Mouse (Mus musculus): ENCODE data around the gene Tmem94.

The Tmem94 gene

DNA sequence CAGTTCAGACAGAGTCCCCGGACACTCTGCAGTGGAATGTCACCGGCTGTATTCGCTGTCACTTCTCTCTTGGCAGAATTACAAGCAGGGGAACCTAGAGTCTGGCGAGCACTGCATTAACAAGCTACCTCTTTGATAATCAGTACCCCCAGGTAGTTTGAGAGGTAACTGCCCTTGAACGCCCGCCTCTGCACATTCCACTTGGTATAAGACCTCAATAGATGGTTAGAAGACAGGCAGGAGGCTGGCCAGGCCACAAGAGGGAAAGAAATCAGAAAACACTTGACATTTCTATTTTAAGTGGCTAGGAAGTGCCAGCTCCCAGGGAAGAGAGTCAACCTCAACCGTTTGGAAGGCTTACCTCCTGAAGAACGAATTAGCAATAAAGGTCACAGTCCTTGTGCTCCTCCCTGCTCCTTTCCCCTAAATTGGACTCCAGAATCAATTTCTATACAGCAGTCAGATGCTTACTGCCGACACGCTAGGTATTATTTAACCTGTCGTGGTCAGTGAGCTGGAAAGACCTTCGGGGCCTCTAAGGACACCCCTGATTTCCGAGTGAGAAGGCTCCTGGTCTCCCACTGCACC, 1.2 kb downstream of the Tmem94 start:
- DNase-seq (ENCODE audit: low read depth), result no peak

DNA sequence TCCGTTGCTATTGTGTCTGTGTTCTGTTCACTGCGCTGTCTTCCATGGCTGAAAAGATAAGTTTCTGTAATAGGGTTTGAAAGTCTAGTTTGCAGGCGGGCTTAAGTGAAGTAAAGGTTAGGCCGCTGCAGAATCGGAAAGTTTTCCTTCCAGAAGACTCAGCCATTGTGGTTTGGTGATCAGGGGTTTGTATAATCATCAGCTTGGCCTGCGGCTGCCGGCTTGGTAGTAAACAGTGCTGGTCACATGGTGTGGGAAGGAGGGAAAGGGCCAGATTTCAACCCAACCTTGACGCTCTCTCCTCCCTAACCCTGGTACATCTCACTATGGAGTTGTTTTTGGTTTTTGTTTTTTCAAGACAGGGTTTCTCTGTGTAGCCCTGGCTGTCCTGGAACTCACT, 1.7 kb downstream of the Tmem94 start:
- DNase-seq (ENCODE audit: low read depth), result no peak

DNA sequence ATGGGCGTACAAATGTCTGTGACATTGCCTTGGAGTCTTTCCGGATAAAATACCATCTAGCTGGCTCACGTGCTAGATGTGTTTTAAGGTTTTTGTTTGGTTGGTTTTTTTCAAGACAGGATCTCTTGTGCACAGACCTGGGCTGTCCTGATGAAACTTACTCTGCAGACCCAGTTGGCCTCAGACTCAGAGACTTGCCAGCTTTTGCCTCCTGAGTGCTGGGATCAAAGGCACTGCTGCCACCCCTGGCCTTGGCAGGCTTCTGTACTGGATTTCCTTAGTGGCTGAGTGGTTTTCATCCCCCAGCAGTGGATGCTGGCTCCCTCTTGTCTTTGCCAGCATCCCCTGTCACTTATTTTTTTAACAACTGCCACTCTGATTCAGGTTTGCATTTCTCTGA, 3.7 kb downstream of the Tmem94 start:
- no peak for DNase-seq (ENCODE audit: low read depth)

DNA sequence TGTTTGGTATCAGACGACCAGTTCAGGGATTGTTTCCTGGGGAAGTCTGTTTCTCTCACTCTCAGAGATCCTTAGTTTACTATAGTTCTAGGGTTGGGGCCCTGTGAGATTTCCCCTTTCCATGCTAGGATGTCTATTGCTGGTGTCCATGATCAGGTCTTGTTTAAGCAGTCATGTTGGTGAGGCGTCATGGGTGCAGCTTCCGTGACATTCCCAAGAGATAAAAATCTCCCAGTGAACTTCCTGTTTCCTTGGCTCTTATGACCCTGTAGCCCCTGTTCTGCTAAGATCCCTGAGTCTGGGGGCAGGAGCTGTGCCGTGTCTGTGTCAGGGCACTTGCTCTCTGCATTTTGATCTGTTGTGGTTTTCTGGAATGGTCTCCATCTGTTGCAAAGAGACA, 9.4 kb downstream of the Tmem94 start:
- no peak for DNase-seq (ENCODE audit: low read depth)

DNA sequence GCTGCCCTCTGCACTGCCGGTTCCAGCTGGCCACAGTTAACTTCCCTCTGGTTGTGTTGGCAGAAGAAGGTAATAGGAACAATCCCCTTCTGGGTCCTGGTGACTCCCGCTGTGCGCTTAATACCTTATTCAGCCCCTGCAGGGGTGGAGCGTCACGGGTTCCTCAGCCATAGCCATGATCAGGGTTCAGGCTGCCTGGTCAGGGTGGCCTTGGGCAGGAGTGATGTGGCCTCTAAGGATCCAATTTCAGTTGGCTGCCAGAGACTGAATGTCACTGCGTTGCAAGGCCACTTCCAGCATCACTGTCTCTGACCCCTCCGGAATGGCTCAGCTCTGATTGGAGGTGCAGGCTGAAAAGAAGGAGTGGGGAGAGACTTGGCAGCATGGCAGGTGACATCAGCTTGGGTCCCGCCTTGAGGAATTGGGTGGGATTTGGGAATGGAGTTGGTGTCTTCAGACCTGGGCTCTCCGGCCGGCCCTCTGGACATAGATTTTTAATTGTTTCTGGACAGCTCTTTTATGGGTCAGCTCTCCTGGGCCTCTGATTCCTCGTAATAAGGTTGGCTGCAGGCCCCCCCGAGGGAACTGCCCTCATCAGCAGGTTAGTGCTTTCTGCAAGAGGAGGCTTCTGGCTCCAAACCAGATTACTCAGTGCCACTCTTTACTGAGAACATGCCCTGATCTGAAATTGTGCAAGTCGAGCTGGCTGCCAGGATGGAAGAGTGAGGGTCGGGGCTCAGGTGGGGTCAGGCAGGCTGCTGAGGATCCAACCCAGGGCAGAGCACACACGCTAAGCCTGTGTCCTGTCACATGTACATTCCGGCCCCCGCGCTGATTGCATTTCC, 10.8 kb downstream of the Tmem94 start:
- DNase-seq (ENCODE audit: low read depth), result peak; percentile 68

DNA sequence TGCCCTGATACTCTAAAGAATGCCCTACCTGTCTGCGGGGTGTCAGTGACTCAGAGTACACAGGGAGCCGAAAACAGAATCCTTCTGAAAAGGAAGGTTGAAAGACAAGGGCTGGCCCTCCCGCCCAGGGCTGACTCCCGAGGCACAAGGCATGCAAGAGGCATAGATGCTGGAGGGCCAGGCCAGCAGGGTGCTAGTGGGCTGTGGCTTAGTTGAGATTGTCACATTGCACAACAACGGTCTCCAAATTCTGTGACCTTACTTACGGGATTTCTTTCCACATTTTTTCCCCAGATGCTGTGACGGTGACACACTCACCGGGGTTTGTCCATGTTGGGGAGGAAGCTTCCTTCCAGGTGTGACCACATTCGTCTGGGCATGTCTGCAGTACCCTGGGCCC, 11.7 kb downstream of the Tmem94 start:
- no peak for DNase-seq (ENCODE audit: low read depth)

DNA sequence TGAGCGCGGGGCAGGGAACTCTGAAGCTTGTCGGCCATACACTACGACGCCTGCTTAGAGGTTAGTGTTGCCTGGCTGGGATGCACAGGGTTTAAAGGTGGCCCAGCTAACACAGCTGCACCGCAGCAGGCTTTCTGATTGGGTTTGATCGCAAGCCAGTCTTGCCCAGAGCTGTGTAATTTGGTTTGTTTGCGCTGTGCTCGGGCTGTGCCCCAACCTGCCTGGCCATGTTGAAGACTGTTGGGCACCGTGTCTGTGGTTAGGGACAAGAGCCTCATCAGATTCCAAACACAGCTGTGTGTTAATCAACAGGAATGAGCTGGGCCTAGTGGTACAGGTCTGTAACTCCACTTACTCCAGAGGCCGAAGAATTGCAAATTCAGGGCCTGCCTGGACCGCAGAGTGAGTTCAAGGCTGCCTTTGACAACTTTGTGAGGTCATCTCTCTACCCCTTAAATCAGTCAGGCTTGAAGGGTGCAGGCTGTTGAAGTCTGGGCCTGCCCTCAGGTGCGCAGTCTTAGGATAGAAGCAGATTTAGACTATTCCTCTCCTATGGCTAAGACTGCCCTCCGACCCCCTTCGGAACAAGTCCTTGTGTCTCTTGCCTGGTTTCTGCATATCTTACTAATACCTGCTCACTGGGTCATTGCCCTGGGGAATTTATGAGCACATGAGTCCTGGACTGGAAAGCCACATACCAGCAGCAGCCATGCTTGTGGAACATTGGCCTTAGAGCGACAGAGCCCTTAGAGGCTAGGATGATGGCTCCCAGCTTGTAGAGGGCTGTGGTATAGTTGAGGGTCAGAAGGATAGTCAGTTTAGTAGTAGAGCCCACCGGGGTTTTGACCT, 12.5 kb downstream of the Tmem94 start:
- no peak for DNase-seq (ENCODE audit: low read depth)

DNA sequence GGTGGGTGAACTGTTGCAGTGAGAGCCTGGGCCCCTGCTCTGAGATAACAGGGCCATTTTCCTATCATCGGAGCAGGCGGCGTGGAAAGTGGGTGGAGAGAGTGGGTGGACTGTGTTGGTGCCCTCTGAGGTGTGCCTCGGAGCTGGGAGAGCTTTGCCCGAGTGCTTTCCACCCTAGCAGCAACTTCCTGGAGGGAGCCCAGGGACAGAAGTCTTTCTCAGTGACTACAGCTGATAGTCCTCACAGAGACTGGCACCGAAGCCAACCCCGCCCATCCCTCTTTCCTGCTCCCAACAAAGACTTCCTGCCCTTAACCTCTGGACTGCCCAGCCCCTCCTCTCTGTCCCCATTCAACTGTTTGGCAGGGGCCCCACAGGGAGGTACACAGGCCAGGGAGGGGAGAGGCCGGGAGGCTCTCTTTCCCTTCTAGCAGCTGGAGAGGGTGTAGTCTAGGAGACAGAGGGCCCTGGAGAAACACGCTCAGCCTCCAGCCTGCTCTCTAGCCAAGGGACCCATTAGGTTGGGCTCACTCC, 13.9 kb downstream of the Tmem94 start:
- DNase-seq (ENCODE audit: low read depth), result no peak

DNA sequence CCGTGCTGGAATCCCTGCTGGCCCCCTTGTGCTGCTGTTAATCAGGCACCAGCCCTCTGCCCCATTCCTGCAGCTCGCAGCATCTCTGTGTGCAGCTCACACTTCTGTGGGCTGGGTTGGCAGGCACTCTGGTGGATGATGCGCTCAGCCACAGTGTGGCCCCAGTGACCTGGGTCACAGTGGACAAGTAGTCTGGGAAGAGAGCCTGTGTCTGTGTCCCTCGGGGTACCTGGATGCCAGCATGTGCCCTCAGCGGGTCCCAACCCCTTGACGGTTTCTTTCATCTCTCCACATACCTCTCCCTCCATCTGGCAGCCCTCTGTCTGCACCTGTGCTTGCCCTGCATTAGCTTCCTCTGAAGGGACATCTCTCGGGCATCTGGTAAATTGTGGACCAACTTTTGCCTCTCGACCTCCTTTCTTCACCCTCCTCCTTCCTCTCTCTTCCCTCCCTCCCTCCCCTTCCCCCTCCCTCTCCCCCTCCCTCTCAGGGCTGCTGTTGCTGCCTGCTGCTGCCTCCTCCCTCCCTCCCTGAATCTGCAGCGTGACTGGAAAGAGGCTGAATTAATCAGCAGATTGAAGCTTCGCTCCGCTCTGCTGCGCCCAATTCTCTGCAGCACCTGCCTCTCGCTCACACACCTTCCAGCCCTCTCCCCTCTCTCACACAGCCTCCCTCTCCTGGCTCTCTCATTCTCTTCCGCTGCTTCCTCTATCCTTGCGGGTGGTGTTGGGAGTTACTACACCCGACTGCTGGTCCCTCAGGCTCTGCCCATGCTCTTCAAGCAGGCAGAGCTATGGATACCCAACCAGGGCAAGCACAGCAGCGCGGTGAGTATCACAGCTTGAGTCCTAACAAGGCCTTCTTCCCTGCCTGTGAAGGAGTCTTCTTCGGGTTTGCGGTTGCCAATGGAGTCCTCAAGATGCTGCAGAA, 15.2 kb downstream of the Tmem94 start:
- DNase-seq (ENCODE audit: low read depth), result no peak

DNA sequence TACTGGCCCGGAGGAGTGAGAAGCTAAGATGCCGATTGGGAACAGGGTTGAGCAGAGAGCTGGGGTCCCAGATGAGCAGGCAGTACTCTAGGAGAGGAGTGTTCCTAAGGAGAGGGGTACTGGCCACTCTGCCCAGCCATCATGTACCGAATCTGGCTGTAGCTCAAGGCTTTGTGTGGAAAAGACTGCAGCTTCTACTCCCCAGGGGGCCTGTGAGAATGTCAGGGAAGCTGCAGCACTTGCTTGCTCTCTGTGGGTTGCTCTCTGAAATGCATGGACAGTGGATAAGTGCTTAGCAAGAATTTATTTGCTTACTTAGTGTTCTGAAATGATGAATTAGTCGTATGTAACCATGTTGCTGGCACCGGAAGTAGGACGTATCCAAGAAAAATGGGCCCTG, 21.2 kb downstream of the Tmem94 start:
- peak; percentile 29 for DNase-seq (ENCODE audit: low read depth)

DNA sequence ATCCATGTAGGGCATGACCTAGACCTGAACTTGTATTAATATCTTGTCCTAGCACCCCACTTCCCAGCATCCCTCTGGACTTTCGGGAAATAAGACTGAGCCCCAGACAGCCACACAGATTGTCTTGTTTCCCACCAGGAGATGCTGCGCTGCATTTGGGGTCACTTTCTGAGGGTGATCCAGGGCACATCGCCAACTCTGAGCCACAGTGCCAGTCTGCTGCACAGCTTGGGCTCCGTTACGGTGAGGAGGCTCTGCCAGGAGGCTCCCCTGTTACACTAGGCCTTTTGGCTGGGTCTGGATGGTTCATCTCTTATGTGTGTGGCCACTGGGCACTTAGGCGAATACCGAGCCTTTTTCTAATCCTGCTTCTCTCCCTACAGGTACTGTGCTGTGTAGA, 24.6 kb downstream of the Tmem94 start:
- no peak for DNase-seq (ENCODE audit: low read depth)

DNA sequence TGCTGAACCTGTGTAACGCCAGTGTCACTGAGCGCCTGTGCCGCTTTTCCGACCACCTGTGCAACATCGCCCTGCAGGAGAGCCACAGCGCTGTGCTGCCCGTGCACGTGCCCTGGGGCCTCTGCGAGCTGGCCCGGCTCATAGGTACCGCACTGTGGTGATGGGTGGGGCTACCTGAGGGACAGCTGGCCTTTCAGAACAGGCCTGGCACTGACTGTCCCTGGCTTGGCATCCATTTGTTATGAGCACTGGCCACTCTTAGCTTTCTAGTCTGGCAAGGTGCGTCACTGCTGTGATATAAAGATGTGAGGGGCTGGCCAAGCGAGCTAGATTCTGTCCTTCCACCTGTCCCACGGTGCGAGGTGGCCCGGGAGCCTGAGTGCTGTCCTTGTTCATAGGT, 26.7 kb downstream of the Tmem94 start:
- DNase-seq (ENCODE audit: low read depth), result no peak

DNA sequence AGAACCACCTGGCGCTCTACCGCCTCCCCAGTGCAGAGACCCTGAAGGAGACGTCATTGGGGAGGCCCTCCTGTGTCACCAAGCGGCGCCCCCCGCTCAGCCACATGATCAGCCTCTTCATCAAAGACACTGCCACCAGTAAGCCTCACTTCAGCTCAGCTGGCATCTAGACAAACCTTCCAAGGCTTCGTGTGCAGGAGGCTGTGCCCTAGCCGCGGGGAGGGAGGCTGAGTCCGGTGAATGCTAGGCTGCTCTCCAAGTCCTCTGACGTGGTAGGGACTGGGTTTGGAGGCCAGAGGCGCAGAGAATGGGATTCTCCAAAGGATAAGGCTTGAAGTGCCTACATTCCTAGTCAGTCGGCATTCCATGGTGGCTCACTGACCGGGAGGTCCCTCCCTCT, 27.1 kb downstream of the Tmem94 start:
- DNase-seq (ENCODE audit: low read depth), result no peak

DNA sequence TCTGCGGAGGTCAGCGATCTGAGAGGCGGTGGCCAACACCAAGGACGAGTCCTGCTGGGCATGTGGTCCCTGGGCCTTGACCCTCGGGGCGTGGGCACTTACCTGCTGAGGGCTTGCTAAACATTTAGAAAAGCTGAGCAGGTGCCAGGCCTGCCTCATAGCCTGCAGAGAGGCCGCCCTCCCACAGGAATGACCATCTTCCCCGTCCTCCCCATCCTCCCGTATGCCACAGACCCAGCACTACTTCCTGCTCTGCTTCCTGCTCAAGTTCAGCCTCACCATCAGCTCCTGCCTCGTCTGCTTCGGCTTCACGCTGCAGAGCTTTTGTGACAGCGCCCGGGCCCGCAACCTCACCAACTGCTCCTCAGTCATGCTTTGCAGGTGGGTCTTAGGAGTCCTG, 31.7 kb downstream of the Tmem94 start:
- DNase-seq (ENCODE audit: low read depth), result no peak

DNA sequence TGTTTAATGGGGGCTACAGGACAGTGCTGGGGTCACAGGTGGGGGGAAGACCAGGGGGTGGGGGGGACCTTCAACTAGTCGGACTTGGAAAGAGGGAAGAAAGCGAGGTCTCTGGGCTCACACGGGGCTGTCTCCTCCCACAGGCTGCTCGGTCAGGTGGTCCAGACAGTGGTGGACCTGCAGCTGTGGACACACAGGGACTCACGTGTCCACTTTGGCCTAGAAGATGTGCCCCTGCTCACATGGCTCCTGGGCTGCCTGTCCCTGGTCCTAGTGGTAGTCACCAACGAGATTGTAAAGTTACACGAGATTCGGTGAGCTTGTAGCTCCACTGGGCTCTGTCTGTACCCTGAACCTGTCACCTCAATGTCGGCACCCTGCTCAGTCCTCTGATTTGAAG, 32.4 kb downstream of the Tmem94 start:
- DNase-seq (ENCODE audit: low read depth), result no peak

DNA sequence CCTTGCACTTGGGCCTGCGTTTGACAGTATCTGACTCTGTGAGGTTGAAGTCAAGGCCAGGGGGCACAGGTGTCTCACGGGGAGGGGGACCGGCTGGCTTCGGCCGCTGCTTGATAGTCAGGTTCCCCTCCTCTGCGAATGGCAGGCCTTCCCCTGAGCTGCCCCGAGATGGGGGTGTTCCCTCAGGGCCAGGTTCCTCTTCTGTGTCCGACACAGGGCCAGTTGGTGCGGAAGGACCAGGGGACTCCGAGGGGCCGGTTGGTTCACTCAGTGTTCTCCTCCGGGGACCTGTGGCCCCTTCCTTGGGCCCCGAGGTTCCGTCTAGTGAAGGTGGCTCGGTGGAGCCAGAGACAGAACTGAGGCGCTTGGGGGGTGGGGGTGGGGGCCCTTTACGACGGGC, 35.7 kb downstream of the Tmem94 start:
- no peak for DNase-seq (ENCODE audit: low read depth)

DNA sequence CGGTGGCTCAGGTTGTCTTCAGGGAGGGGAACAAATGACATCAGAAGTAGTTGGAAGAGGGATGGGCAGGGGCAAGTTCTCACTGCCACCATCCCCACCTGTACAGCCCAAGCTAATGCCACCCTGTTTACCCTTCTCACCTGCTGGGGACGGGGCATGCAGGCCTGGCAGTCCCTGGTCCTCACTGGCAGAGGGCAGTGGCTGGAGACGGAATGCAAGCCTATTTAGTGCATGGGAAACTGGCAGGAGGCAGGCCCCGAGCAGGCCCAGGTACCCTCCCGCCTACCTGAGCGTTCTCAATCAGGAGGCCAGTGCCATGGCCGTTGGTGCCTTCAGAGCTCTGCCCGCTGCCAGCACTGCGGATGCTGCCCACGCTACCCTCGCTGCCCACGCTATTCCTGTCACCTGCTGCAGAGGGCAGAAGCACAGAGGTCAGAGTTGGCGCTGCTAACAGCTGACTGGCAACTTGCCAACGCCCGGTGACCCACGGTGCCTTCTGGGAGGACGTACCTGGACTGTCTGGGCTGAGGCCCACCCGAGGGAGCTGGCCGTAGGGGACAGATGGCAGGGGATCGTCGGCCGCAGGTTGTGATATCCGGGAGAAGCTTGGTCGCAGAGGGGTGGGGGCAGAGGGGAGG, 38.0 kb downstream of the Tmem94 start:
- DNase-seq (ENCODE audit: low read depth), result no peak

DNA sequence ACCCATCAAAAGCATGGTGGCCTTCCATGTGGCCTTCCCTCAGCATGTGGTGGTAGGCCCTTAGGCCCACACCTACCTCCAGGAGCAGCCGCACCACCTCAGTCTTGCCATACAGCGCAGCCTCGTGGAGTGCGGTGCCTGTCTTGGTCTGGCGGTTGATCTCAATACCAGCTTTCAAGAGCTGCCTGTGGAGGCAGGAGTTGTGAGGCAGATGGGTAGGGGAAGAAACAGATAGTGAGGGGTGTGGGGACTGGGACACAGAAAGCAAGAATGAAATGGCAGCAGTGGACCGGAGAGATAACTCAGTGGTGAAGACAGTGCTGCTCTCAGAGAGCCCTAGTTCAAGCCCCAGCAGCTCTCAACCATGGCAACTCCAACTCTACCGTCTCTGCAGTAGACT, 39.8 kb downstream of the Tmem94 start:
- no peak for DNase-seq (ENCODE audit: low read depth)

DNA sequence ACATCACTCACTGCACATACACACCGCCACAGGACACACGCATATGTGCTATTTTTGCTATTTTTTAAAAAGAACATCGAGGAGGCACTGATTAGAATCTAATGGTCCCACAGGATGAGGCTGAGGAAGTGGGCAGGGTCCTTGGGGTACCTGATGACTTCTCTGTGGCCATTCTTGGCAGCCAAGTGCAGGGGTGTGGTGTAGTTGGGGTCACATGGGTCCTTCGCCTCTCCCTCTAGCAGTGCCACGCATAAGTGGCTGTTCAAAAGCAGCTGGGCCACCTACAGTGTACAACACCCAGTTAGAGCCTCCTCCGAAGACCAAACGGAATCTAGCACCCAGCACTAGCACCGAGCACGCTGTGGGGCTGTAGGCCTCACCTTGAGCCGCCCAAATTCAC, 40.9 kb downstream of the Tmem94 start:
- no peak for DNase-seq (ENCODE audit: low read depth)

DNA sequence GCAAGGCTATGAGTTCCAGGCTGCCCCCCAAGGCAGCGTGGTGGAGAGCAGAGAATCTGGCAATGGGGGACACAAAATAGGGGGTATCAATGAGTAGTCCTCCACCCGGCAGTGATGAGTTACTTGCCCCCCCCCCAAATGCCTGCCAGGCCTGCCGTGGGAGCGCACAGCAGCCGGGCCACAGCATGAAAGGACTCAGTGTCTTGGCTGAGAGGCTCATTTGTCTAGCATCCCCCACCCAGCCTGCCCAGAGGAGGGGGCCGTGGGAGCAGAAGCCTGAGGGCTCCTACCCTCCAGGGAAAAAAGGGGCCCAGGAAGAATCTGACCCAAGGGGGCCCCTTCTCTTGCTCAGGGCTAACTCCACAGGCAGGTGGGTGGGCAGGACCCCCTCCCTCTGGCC, 42.1 kb downstream of the Tmem94 start:
- DNase-seq (ENCODE audit: low read depth), result no peak

DNA sequence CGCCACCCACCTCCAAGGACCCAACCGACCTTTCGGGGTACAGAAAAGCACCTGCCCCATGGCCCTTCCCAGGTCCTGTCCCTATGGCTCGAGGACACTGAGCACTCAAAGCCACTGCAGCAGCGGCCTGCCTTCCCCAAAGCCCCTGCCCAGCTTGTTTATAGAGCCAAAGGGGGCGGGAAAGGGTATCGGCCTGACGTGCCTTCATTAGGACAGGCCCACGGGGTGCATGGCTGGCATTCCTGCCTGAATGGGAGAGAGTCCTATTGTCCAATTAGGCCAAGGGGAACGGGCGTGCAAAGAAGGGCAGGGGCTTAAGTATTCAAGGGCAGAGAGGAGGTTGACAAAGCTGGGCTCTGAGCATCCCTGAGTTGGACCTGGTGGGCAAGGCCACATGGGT, 42.7 kb downstream of the Tmem94 start:
- DNase-seq (ENCODE audit: low read depth), result no peak
